Mouse (Mus musculus): ENCODE measurements around the gene Olfr1094.

The Olfr1094 gene

GRCm38 (mm10) chr2:86824363-86824762, at the start of gene Olfr1094:
Gene Olfr1094, plus strand, starts transcription at chr2:86824663.
- CTCF ChIA-PET, result no interaction called here

GRCm38 (mm10) chr2:86782179-86782578, 42.3 kb upstream of the Olfr1094 start, which contains the start of gene Olfr1093:
Gene Olfr1093, plus strand, starts transcription at chr2:86782479.
- CTCF ChIA-PET, result no interaction called here

GRCm38 (mm10) chr2:86809918-86810317, 14.5 kb upstream of the Olfr1094 start, which contains the start of gene Olfr141:
Gene Olfr141, minus strand, starts transcription at chr2:86810018.
- CTCF ChIA-PET, result no interaction called here

GRCm38 (mm10) chr2:86851596-86851995, 27.1 kb downstream of the Olfr1094 start, which contains the start of gene Olfr1095:
Gene Olfr1095, minus strand, starts transcription at chr2:86851696.
- CTCF ChIA-PET, result no interaction called here

GRCm38 (mm10) chr2:86874702-86875101, 50.2 kb downstream of the Olfr1094 start, which contains the start of gene Gm13723:
Gene Gm13723, minus strand, starts transcription at chr2:86874802.
- CTCF ChIA-PET, result no interaction called here

All from spleen, embryonic (tissue).